Mouse (Mus musculus): ENCODE results near the gene Uhrf2.

DNA sequence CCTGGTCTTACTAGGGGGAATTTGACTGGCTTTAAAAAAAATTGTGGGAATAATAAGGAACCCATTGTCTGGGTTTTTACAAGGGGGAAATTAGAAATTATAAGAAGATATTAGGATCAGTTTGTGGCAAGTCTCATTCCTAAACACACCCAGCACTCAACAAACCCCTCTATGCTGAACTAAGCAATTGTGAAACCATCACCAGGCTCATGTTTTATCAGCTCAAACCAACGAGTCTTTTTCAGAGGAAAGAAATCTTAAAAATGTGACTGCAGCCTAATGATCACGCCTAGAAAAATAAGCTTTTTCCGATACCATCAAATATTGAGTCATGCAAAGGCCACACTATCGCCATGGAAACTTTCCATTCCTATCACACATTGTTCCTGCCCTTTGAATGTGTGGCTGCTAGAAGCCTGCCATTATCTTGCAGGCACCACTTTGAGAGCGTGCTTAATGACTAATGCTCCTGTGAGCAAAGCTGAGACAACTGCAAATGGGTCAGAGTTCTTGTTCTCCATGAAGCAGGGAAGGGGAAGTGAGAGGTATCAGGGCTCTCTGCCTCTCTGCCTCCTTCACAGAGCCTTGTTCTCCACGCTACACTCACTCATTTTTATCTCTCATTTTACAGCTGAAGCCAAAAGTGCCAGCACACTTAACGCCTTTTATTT lies 94.8 kb downstream of the Uhrf2 start:
- no peak for TF ChIP-seq CTCF (conservative IDR thresholded peaks at IDR 0.05 in 1 of 2, IDR thresholded peaks at IDR 0.05 in 1 of 2; ENCODE audit: low read depth in 2 of 2, low read length in 2 of 2)
- no peak for TF ChIP-seq ZC3H11A (IDR thresholded peaks at IDR 0.05; ENCODE audit: low read depth, low read length)
- TF ChIP-seq USF1 (IDR thresholded peaks at IDR 0.05; ENCODE audit: low read depth, low read length): no peak
- 0 out of 2 replicates have a peak, but pooled peaks have one; percentile 22 for TF ChIP-seq TCF12 (IDR thresholded peaks at IDR 0.05; ENCODE audit: low read depth, low read length)
- no peak for TF ChIP-seq POLR2A (IDR thresholded peaks at IDR 0.05; ENCODE audit: low read depth, low read length)
- TF ChIP-seq TBP (conservative IDR thresholded peaks at IDR 0.05; ENCODE audit: low read depth, low read length): 0 out of 2 replicates have a peak, but pooled peaks have one; percentile 39
